Mouse (Mus musculus): Measurements from ENCODE around the gene Tspear.
"Not testable (repeated sequence)": the region's sequence is repeated elsewhere in the genome, so short reads cannot be mapped to it uniquely, and the experiment has no call there.

Gene Tspear

GRCm38 (mm10) chr10:77685895-77686664 lies at the start of gene Tspear:
Gene Tspear (plus strand): TSS chr10:77686569.
- DNase-seq (ENCODE audit: low read depth, low spot score) = no peak

GRCm38 (mm10) chr10:77638956-77639355 lies 47.4 kb upstream of the Tspear start:
- no peak for DNase-seq (ENCODE audit: low read depth, low spot score)

DNA sequence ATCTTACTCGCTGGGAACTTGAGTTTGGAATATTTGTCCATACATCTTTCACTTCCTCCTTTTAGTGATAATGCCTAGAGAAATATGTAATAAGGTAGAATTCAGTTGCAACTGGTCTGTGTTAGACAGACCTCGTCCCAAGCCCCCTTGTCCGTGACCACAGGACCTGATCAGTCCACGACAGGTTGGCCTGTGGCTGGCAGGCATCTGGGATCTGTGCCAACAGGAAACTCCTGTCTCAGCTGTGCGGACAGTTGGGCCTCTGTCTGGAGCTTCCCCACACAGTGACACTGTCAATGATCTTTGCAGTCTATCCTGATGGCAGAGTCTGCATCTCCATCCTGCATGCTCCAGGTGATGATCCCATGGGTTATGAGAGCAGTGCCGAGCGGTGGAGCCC lies 43.2 kb upstream of the Tspear start:
- DNase-seq (ENCODE audit: low read depth, low spot score) = no peak

- DNase-seq (ENCODE audit: low read depth, low spot score) = no peak
Observed at GRCm38 (mm10) chr10:77645571-77645970, 40.8 kb upstream of the Tspear start.

GRCm38 (mm10) chr10:77647461-77647860 lies 38.9 kb upstream of the Tspear start:
- DNase-seq (ENCODE audit: low read depth, low spot score) = no peak

DNA sequence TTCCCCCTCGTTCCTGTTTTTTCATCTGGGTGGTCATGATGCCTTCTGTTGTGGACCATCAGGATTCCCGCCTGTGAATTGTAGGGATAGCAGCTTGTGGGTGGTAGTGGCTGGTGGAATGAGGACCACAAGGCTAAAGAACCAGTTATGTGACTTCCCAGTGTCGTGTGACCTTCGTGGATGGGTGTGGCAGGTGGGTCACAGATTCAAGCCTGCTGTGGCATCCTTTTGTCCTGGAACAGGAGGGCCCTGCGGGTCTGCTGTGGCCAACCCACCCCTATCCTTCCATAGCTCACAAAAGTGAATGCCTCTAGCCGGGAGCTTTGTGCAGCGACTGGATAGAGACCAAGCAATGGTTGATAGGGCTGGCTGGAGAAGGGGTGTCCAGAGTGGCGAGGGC lies 38.5 kb upstream of the Tspear start:
- no peak for DNase-seq (ENCODE audit: low read depth, low spot score)

- DNase-seq (ENCODE audit: low read depth, low spot score) = no peak
Observed at GRCm38 (mm10) chr10:77652046-77652445, 34.3 kb upstream of the Tspear start.

DNA sequence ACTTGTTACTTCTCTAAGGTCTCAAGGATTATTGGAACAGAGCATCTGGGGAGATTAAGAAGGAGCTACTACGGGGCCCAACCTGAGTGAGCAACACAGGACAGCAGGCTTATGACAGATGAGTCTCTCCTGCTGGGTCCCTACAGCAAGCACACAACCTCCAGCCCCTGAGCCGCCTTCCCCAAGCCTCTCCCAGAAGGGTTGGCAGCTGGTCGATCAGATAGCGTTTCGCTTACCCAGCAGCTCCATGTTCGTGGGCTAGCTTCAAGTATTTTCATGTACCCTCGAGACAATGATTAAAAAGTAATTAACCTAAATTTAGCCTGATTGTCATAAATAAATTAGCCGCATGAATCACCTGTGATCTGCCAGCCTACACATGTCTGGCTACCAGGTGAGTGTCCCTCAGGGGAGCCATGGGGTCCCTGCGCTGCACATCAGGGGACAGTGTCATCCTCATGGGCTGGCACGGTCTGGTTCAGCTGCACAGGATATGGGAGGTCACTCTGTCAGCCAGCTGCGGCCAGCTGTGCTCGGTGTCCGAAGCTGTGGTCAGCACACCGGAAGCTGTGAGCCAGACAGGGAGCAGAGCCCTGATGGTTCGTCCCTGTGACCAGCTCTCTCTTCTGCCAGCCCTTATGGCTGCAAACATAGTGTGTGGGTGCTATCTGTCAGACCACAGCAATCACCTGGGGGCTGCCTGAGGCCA lies 27.9 kb upstream of the Tspear start:
- no peak for DNase-seq (ENCODE audit: low read depth, low spot score)

- no peak for DNase-seq (ENCODE audit: low read depth, low spot score)
Observed at GRCm38 (mm10) chr10:77663949-77664665, 22.3 kb upstream of the Tspear start.

DNA sequence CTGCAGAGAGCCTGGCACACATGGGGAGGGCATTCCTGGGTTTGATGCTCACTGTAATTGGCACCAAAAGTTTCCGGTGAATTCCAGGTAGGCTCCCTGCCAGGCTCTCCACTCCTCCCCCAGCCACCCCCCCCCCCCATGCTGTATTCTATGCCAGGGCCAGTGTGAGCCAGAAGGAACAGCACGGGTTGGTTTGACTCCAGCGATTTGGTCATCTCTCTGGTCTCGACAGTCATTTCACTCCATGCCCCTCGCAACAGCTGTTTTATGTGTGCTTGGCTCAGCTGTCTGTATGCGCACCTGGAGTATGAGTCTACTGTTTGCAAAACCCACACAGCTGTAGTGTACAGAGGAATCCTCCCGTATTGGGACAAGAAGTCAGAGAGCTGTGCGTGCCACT lies 20.0 kb upstream of the Tspear start:
- no peak for DNase-seq (ENCODE audit: low read depth, low spot score)

- DNase-seq (ENCODE audit: low read depth, low spot score) = no peak
Observed at GRCm38 (mm10) chr10:77667402-77667801, 19.0 kb upstream of the Tspear start.

GRCm38 (mm10) chr10:77670710-77671109 lies 15.7 kb upstream of the Tspear start:
- no peak for DNase-seq (ENCODE audit: low read depth, low spot score)

DNA sequence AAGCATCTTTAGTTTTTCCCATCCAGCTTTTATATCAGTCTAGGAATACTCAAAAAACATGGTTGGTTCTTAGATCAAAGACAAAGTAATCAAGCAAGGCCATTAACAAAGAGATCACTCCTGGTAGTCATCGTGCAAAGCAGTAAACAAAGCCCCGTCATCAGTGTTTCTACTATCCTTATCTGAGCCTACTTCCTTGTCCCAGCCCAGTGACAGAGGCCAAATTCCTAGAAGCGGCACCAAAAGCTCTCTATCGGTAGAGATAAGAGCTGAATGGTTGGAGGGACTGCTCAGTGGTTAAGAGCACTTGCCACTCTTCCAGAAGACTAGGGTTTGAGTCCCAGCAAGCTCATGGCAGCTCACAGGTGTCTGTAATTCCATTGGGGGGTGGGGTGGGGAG lies 14.8 kb upstream of the Tspear start:
- no peak for DNase-seq (ENCODE audit: low read depth, low spot score)

DNA sequence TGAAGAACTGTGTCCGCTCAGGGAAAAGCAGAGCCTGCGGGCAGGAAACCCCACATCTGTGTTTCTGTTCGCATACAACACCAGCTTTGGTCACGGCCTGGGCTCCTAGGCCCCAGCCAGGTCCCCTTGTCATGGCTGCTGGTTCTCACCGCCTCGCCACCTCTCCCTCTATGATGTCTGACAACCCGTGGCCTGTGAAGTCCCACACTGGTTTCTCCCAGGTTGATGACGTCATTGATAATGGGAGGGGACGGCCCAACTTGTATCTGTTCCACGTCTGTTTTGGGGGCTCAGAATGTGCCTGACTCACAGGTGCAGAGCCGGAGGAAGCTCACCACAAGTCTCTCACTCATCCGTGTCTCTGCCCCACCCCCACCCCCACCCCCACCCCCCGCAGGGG lies 12.6 kb upstream of the Tspear start:
- no peak for DNase-seq (ENCODE audit: low read depth, low spot score)

GRCm38 (mm10) chr10:77677562-77677961 lies 8.8 kb upstream of the Tspear start:
- DNase-seq (ENCODE audit: low read depth, low spot score) = no peak

DNA sequence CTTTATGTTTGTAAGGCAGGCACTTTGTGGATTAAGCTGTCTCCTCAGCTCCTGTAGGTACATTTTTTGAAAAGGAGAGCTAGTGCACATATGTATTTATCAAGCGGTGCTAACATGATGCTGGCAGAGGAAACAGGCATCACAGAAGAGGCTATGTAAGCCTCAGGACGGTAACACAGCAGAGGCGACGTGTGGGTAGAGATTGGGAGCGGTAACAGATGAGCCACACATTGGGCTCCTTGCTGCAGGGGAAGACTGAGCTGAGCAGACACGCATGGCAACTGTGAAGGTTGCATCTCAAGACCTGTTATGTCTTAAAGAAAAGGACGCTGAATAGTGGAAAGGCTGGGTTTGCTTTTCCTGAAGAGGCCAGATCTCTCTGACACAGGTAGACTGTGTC lies 3.4 kb upstream of the Tspear start:
- DNase-seq (ENCODE audit: low read depth, low spot score) = no peak

DNA sequence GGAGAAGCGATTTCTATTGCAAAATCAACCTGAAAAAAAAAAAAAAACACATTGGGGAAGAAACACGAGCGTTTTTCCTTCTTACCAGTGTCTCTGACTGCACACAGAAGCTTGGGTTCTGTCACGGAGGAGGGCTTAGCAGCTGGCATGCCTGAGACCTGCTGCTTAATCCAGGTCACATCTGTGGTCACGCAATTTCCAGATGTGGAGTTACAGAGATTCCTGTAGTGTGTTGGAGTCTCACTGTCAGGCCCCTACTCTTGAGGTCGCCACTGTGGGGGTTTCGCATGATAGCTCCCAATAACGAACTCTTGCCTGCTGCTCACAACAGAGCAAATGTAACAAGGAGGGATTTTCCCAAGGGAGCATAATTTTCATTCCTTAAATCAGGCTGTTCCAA lies 2.2 kb upstream of the Tspear start:
- no peak for DNase-seq (ENCODE audit: low read depth, low spot score)

- no peak for DNase-seq (ENCODE audit: low read depth, low spot score)
Observed at GRCm38 (mm10) chr10:77687021-77687420, 652 bp downstream of the Tspear start.

- not testable (repeated sequence) for DNase-seq (ENCODE audit: low read depth, low spot score)
Observed at GRCm38 (mm10) chr10:77690356-77690807, 4.0 kb downstream of the Tspear start, which contains the start of gene Gm19402. Gene Gm19402 (minus strand): TSS chr10:77690757.

DNA sequence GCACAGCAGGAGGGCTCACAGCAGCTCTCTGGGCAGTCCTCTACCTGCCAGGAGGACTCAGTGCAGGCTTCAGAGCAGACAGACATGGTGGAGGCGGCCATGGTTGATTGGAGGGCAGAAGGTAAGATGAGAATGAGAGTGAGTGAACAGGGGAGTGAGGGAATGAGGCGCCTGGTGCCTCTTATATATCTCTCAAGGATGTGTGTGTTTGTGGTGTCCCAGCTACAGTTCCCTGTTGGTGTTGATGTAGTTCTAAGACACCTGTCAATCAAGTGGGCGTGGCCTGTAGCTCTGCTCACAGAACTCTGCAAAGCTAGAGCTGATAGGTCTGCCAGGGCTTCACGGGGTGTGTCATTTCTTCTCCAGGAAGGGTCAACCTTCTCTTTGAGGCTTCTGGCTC lies 10.8 kb downstream of the Tspear start, which contains the start of gene Gm9508:
Gene Gm9508, minus strand, starts transcription at position 101 of the 400 bp plus-strand sequence.
- no peak for DNase-seq (ENCODE audit: low read depth, low spot score)

DNA sequence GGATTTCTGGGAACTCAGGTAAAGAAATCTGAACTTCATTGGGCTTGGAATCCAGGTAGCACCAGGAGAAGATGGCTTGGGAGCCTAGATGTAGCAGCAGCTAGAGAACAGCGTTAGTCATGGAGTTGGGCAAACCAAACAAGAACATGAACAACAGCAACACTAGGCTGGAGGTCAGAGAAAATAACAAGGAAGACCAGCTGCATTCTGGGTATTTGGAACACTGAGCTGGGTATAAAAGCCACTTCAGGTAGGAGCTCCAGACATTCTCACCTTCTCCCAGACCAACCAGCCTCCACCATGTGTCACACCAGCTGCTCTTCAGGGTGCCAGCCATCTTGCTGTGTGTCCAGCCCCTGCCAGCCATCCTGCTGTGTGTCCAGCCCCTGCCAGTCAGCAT lies 20.0 kb downstream of the Tspear start, which contains the start of gene Gm10272:
Gene Gm10272, plus strand, starts transcription at position 301 of the 400 bp plus-strand sequence.
- no peak for DNase-seq (ENCODE audit: low read depth, low spot score)

DNA sequence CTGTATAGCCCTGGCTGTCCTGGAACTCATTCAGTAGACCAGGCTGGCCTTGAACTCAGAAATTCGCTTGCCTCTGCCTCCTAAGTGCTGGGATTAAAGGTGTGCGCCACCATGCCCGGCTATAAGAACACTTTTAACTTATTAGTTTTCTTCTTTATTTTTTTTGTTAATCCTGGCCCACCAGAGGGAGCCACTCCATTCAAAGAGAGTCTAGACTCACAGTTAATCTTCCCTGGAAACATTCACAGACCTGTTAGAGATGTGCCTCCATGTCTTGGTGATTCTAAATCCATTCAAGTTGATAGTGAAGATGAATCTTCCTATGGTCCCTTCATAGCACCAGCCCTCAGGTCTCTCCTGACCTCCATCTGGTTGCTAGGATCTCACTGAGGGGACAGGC lies 23.5 kb downstream of the Tspear start:
- DNase-seq (ENCODE audit: low read depth, low spot score) = no peak

Measured in retina, adult 2 months (tissue).